Mouse (Mus musculus): ENCODE data around the gene Hmcn2. TPM values are rescaled to one million over a fixed set of nuclear protein-coding genes. Genes with fewer than 3 reads are reported as not detected.

Gene Hmcn2
- total RNA-seq, 2 experiments from 2014 or later = 13.2 to 14.5 TPM

GRCm38 (mm10) chr2:31499327-31500291, 185.4 kb downstream of the Hmcn2 start:
- intact Hi-C loops (cut with DNase I) = no loop called here
- DNase-seq (ENCODE audit: low spot score) = no peak

- intact Hi-C loops (cut with DNase I) = no loop called here
- no peak for DNase-seq (ENCODE audit: low spot score)
These were observed 186.3 kb downstream of the Hmcn2 start for GRCm38 (mm10) chr2:31500292-31501204.

- no peak for DNase-seq (ENCODE audit: low spot score)
- intact Hi-C loops (cut with DNase I) = no loop called here
These were observed 187.4 kb downstream of the Hmcn2 start for GRCm38 (mm10) chr2:31501448-31502130.

- no peak for DNase-seq (ENCODE audit: low spot score)
- intact Hi-C loops (cut with DNase I) = no loop called here
These were observed 188.7 kb downstream of the Hmcn2 start for GRCm38 (mm10) chr2:31502616-31503522.

GRCm38 (mm10) chr2:31505472-31505871, 191.3 kb downstream of the Hmcn2 start:
- intact Hi-C loops (cut with DNase I) = no loop called here
- no peak for DNase-seq (ENCODE audit: low spot score)

GRCm38 (mm10) chr2:31508851-31509250, 194.6 kb downstream of the Hmcn2 start:
- intact Hi-C loops (cut with DNase I) = no loop called here
- DNase-seq (ENCODE audit: low spot score) = no peak

Other genes with a start within 250 kb of the Hmcn2 start
- gene Fnbp1, start 172.4 kb upstream of the Hmcn2 start, total RNA-seq (2021) = 10 to 100 TPM; 50.0 to 53.4 TPM
- gene Gpr107, start 162.1 kb upstream of the Hmcn2 start, total RNA-seq (2021) = 10 to 100 TPM; 33.1 to 35.1 TPM
- 10 to 100 TPM; 11.3 to 11.6 TPM for gene Ncs1, start 68.6 kb upstream of the Hmcn2 start, total RNA-seq (2021)
- 1 to 10 TPM; 4.3 to 4.4 TPM for gene Ass1, start 155.8 kb downstream of the Hmcn2 start, total RNA-seq (2021)